Mouse (Mus musculus): Measurements from ENCODE around the gene Elf5. TPM values are rescaled to one million over a fixed set of nuclear protein-coding genes. Genes with fewer than 3 reads are reported as not detected.

Gene Elf5
- not detected in 4 replicates for total RNA-seq (2023; ENCODE audit: inconsistent age)

DNA sequence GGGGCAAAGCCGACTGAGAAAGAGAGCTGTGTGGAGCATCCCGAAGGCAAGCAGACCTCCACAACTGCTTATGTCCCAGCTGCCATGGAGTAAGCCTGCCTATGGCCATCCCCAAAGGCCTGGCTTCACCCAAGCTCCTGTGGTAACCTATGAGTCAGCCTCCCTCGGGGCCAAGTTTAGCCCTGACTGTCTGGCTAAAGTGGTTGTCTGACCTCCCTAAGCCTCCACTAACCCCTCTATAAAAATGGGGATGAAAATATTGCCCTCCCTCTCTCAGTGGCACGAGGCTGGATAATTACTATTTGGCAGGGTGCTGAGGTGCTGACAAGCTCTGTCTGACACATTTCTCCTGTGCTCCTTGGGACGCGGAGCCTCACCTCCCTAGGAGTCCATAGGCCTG lies at the start of gene Elf5:
Elf5 (plus strand) TSS at position 341 of the 400 bp plus-strand sequence.

DNA sequence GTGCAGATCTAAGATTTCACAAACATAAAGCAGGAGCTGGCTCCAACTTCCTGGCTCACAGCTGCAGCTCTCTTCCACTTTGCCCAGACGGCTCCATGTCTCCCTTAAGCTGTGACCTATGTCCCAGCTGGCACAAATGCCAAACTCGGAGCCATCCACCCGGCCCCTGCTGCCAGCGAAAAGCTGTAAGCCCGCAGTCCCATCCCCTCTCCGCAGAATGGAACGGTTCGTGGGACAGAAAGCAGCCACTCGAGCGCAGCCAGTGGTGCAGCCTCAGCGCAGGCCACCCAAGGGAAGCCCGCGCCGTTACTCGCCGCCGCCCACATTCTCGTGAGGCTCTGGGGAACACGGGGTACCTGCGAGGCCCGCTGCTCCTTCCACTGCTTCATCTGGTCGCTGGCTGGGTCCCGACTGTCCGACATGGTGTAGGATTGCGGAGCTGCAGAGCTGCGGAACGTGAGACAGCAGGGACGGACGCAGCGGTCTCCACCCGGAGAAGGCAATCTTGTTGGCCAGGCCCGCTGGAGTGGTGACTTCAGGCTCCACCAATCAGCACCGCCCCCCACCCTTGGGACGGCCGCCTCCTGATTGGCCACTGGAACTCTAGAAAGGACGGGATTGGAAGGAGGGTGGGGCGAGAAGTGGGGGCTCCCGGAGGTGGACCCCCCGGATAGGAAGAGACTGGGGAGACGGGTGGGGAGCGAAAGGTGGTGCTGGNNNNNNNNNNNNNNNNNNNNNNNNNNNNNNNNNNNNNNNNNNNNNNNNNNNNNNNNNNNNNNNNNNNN lies 73.3 kb downstream of the Elf5 start, which contains the start of gene Cat:
Cat (minus strand) TSS at position 544 of the 785 bp plus-strand sequence.

Other genes with a start within 250 kb of the Elf5 start
- gene Ehf, start 108.4 kb upstream of the Elf5 start, total RNA-seq (2023; ENCODE audit: inconsistent age): not detected in 4 replicates
- 70.9 to 75.6 TPM (median 74.3 TPM) in 4 replicates for gene Cat, start 73.5 kb downstream of the Elf5 start, total RNA-seq (2023; ENCODE audit: inconsistent age)
- gene Abtb2, start 154.6 kb downstream of the Elf5 start, total RNA-seq (2023; ENCODE audit: inconsistent age): 8.1 to 9.2 TPM (median 8.6 TPM) in 4 replicates

Data from B cell, adult (primary cell).